Mouse (Mus musculus): ENCODE results near the gene Rnf213.

Rnf213 gene

DNA sequence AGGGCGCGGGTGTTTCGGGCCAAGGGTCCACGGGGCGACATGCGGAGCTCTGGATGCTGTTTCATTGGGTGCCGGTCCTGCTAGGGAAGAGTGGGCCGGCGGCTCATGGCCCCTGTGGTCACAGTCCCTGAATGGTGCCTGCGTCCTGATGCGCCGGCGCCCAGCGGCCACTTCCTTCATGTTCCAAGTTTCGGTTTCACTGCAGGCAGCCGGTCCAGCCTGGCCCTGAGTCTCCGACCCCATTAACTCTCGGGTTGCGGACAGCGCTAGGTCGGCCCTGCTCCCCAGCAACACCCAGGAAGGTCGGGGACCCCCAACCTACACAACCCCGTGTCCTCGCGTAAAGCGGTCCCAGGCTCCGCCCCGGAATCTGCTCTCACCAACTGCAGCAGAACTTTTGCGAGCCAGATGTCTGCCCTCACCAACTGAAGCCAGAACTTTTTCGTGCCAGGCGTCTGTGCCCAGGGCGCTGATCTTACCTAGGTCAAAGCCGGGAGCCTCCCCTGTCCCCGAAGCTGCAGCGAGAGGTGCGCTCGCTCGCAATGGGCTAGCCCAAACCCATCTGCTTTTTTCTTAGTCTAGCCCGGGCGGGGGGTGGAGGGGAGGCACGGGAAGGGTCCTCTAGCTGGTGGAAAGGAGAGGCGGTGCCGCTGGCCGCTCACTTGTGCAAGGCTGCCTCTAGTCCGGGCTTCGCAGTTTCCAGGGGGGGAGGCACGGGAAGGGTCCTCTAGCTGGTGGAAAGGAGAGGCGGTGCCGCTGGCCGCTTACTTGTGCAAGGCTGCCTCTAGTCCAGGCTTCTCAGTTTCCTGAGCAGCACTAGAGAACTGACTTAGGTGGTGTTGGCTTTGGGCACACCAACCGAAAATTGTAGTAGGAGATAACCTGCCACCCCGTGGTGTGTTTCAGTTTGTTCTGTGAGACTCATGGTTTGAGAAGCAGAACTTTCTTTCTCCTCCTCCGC, 2.3 kb upstream of the Rnf213 start:
- DNase-seq, result peak; percentile 32 to 35

DNA sequence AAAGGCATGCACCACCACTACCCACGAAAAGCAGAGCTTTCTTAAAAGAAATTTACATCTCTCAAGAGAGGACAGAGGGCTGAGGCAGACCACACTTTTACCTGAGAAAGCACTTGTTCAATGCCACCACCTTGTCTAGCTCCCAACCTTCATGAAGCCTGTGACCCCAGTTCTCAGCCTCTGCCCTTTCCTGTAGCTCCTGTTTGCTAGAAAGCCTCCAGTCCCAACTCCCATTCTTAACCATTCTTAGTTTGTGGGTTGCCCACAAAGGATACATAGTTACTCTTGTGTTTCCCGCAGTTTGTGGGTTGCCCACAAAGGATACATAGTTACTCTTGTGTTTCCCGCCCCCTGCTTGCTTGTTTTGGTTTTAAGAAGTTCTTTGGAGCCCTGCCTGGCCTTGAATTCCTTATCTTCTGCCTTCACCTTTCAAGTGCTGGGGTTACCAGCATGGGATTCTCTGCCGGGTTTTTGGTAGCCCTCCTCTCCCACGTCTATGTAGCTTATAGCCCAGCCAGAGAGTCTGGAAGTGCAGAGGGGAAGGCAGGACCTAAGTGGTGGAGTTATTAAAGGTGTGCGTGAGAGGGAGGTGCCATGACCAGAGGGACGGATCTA, 1.4 kb upstream of the Rnf213 start:
- no peak for DNase-seq

GRCm38 (mm10) chr11:119392001-119392614, 792 bp upstream of the Rnf213 start:
- no peak for DNase-seq

GRCm38 (mm10) chr11:119393483-119393804, 544 bp downstream of the Rnf213 start:
- DNase-seq, result no peak

GRCm38 (mm10) chr11:119394210-119394609, 1.3 kb downstream of the Rnf213 start:
- no peak for DNase-seq

- no peak for DNase-seq
These were observed 2.5 kb downstream of the Rnf213 start for GRCm38 (mm10) chr11:119395394-119395793.

DNA sequence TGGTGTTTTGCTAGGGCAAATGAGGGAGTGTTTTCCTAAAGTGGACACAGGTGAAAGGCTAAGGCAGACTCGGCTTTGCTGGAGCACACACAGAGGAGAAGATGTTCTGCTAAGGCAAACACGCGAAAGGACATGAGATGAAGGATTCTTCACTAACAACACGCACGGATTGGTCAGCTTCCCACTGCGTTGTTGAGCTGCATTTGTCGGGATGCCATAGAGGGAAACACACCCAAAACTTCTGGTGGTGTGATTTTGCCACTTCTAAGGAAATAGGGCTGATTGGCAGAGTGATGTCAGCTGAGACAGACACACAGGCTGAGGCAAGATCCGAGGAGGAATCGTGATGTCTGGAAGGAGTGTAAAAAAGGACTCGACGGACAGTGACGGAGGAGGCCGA, 3.0 kb downstream of the Rnf213 start:
- no peak for DNase-seq

DNA sequence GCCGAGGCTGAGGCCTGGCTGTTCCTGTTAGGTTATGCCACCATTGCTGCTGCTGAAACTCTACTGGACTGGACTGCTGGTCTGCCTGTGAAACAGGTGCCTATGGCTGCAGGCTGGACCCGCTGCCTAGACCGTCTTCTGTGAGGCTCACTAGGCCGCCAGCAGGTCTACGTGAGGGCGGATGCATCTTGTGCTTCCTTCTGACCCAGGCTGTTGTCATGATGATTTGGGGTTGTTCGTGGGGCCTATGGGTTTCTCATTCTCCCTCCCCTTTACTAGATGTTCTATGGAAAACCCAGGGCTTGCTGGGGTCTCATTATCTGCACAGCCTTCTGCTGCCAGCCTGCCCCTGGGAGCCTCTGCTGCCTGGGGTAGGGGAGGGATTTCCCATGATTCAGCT, 3.6 kb downstream of the Rnf213 start:
- no peak for DNase-seq

DNA sequence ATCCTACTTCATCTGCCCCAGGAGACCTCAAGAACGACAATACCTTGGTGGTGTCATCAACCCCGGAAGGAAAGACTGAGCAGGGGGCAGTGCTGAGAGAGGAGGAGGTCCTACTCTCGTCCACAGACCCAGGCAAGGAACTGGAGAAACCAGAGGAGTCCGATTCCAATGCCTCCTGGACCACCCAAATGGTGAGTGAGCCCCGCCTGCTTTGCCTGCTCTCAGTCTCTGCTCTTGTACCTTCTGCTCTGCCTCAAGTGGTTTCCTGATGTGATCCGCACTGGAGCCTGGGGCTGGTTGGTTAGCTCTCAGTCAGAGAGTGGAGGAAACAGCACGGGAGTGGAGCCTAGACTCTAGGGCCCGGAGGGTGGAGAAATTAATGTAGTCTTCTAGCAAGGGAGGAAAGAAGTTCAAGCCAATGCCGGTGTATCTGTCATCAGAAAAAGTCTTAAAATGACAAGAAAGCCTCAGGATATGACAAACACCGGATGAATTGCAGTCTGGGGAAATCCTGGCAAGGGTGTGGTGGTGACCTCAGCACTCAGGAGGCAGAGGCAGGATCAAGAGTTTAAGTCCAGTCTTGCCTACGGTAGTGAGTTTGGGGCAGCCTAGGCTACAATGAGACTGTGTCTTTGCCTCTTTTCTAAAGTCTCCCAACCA, 9.7 kb downstream of the Rnf213 start:
- DNase-seq, result no peak

DNA sequence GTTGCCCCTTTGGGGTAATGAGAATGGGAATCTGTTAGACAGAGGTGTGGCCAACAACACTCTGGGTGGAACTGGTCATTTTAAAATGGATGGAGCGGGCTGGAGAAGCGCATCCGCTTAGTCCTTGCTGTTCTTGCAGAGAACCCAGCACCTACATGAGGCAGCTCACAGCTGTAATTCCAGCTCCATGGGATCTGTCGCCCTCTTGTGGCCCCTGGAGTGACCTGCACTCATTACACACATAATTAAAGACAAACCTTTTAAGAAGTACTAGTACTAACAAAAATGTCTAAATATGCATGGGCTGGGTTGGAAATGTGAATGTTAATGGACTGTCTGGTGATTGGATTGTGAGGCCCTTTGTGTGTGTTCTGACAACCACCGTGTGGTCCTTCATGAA, 11.7 kb downstream of the Rnf213 start:
- peak in 1 of 2 experiments; percentile 38 for DNase-seq

DNA sequence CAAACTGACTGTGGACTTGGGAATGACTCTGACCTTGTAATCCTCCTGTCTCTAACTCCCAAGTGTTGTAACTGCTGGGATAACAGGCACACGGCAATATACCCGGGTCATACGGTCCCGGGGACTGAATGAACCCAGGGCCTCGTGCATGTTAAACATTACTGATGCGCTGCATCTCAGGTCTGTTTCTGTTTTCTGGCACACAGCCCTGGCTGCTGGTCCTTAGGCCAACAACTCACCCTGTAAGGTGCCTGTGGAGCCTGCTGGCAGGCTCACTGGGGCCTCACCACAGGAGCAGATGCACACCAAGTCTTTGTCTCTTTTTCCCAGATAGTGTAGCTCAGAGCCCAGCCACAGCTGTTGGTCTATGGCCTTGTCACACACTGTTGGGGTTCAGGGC, 14.5 kb downstream of the Rnf213 start:
- no peak for DNase-seq

- DNase-seq, result no peak
These were observed 15.1 kb downstream of the Rnf213 start for GRCm38 (mm10) chr11:119407977-119408376.

- DNase-seq, result no peak
These were observed 26.6 kb downstream of the Rnf213 start for GRCm38 (mm10) chr11:119419327-119420118.

- no peak for DNase-seq
These were observed 27.5 kb downstream of the Rnf213 start for GRCm38 (mm10) chr11:119420426-119420825.

GRCm38 (mm10) chr11:119427431-119427830, 34.5 kb downstream of the Rnf213 start:
- no peak for DNase-seq

DNA sequence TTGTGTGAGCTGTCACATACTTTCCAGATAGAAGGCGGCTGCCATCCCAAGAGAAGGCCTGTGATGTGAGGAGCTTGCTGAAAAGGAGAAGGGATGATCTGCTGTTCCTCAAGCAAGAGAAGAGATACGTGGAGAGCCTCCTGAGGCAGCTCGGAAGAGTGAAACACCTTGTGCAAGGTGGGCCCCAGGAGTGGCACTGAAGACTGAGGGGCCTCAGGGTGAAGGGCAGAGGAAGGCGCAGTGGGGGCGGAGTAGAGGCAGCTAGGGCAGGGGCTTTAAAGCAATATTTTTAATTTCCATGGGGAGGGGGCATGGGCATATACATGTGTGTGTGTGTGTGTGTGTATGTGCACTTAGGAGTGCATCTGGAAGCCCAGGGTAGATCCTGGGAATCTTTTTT, 35.1 kb downstream of the Rnf213 start:
- no peak for DNase-seq

DNA sequence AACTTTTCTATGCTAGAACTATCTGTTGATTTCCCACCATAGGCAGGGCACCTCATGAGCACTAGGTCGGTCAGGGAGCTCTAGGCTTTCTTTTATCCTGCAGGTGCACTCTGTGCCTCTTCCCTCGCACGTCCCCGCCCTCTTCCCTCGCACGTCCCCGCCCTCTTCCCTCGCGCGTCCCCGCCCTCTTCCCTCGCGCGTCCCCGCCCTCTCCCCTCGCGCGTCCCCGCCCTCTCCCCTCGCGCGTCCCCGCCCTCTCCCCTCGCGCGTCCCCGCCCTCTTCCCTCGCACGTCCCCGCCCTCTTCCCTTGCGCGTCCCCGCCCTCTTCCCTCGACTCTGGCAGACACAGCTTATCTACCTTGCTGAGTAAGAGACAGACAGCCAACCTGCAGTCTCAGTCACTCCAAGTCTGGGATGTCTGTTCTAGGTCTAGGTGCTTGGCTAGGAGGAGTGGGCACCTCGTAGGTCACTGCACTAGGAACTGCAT, 35.8 kb downstream of the Rnf213 start:
- peak in 1 of 2 experiments; percentile 22 for DNase-seq

- DNase-seq, result peak; percentile 28 to 39
These were observed 38.6 kb downstream of the Rnf213 start for GRCm38 (mm10) chr11:119431516-119431915.

DNA sequence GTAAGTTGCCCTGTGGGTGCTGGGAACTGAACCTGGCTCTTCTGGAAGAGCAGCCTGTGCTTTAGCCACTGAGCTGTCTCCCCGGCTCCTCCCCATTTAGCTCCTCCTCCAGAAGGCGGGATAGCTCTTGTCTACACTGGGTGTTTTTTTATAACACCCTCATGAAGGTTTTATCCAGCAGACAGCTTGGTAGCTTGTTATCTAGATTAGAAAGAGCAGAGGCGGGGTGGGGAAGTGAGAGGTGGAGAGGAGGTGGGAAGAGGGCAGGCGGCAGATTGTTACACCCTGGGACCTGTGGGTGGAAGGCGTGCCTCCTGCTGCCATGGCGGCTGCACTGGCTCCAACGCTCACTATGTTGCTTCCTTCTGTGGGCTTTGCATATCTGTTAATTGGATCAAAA, 39.8 kb downstream of the Rnf213 start:
- peak; percentile 37 to 49 for DNase-seq

DNA sequence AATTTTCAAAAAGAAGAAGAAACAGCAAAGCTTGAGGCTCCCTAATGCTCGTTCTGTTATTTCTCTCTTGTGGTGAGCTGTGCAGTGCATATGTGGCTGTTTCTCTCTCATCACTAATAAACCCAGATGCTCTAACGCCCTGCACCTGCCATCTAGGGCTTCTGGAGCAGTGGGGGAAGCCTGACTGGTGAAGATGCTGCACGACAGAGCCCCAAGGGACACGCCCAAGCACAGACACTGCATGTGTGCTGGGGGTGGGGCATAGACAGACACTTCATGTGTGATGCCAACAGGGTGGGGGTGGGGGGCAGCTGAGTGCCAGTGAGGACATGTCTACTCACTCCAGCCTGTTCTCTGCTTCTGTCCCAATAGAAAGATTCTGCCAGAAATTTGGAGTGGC, 41.4 kb downstream of the Rnf213 start:
- DNase-seq, result no peak

GRCm38 (mm10) chr11:119435880-119436872, 43.3 kb downstream of the Rnf213 start:
- peak; percentile 31 to 48 for DNase-seq
